Mouse (Mus musculus) C2C12 (cell line): ENCODE measurements around the gene Capn1.

Experiments
- CEBPB ChIP-seq: IDR thresholded peaks from one replicate; pipeline ENCODE4 v1.6.1; 2011; ENCODE audit warnings: low read depth, mild to moderate bottlenecking, control low read depth, moderate library complexity
- CTCF ChIP-seq: IDR thresholded peaks from one replicate; pipeline ENCODE4 v1.5.1; 2011; ENCODE audit not compliant: control insufficient read depth, insufficient read depth, insufficient read length
- MYOD1 ChIP-seq: IDR thresholded peaks from one replicate; pipeline ENCODE4 v1.6.1; 2011; ENCODE audit warnings: low read depth; ENCODE audit not compliant: control insufficient read depth, insufficient read length

GRCm38 (mm10) chr19:5943404-5943803 is 72.3 kb downstream of the Capn1 start:
- no peak for TF ChIP-seq CTCF
- no peak for TF ChIP-seq CEBPB
- no peak for TF ChIP-seq MYOD1
